Mouse (Mus musculus): Measurements from ENCODE around the gene Fastkd1.

- TF ChIP-seq CTCF (conservative IDR thresholded peaks at IDR 0.05; ENCODE audit: low read length) (no peak), POU5F1 (IDR thresholded peaks at IDR 0.05; ENCODE audit: borderline replicate concordance, low read length) (no peak)
These were observed 31.4 kb downstream of the Fastkd1 start for GRCm38 (mm10) chr2:69681931-69682330.

Data from E14TG2a.4 (cell line).